Mouse (Mus musculus) lung, adult 2 months (tissue): Measurements from ENCODE around the gene Efnb3.

Experiments used
- CTCF ChIP-seq: fragments of 200-500 bp; IDR thresholded peaks from 2 replicates; pipeline ENCODE4 v1.5.1; 2011; ENCODE audit warnings: mild to moderate bottlenecking, low read length, control low read depth; ENCODE audit not compliant: insufficient read depth
- POLR2A ChIP-seq: fragments of 200-500 bp; IDR thresholded peaks from 2 replicates; pipeline ENCODE4 v1.6.1; 2011; ENCODE audit warnings: low read depth, mild to moderate bottlenecking, control low read depth, low read length, borderline replicate concordance; ENCODE audit errors: extremely low read depth

DNA sequence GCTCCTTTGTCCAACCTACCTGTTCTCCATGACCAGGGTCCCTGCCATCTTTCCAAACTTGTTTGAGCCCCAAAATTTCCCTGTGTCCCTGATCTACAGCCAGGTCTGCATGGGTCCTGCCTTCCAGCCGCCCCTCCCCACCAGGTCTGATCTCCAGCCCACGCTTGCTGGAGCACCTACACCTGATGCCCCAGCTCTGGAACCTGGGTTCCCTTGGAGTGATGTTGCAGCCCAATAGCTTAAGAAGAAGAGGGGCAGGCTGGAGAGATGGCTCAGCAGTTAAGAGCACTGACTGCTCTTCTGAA lies 46.4 kb upstream of the Efnb3 start:
- no peak for TF ChIP-seq CTCF
- TF ChIP-seq POLR2A: no peak
